Mouse (Mus musculus) spleen, adult 12 weeks (tissue): ENCODE measurements around the gene Sesn1.
A peak's percentile ranks its signal among the peaks of the same experiment; 100 is the strongest.
"Not testable (repeated sequence)": the region's sequence is repeated elsewhere in the genome, so short reads cannot be mapped to it uniquely, and the experiment has no call there.

Experiments
- DNase-seq: peaks from one replicate; pipeline ENCODE4 v3.0.0; 2022; ENCODE audit warnings: low spot score

Gene Sesn1

GRCm38 (mm10) chr10:41822573-41823281, 13.0 kb downstream of the Sesn1 start:
- DNase-seq, result no peak

- not testable (repeated sequence) for DNase-seq
Observed at GRCm38 (mm10) chr10:41823282-41823675, 13.5 kb downstream of the Sesn1 start.

- no peak for DNase-seq
Observed at GRCm38 (mm10) chr10:41823916-41824315, 14.2 kb downstream of the Sesn1 start.

GRCm38 (mm10) chr10:41825041-41825440, 15.3 kb downstream of the Sesn1 start:
- no peak for DNase-seq

- DNase-seq, result no peak
Observed at GRCm38 (mm10) chr10:41825996-41826395, 16.3 kb downstream of the Sesn1 start.

- DNase-seq, result no peak
Observed at GRCm38 (mm10) chr10:41826526-41827116, 16.9 kb downstream of the Sesn1 start.

- no peak for DNase-seq
Observed at GRCm38 (mm10) chr10:41827784-41828183, 18.0 kb downstream of the Sesn1 start.

- DNase-seq, result no peak
Observed at GRCm38 (mm10) chr10:41829191-41829590, 19.5 kb downstream of the Sesn1 start.

- no peak for DNase-seq
Observed at GRCm38 (mm10) chr10:41829980-41830379, 20.2 kb downstream of the Sesn1 start.

GRCm38 (mm10) chr10:41830445-41830844, 20.7 kb downstream of the Sesn1 start:
- DNase-seq, result no peak

- peak; percentile 41 for DNase-seq
Observed at GRCm38 (mm10) chr10:41830851-41831522, 21.3 kb downstream of the Sesn1 start.

GRCm38 (mm10) chr10:41832191-41832590, 22.5 kb downstream of the Sesn1 start:
- no peak for DNase-seq

GRCm38 (mm10) chr10:41834131-41834530, 24.4 kb downstream of the Sesn1 start:
- no peak for DNase-seq

- DNase-seq, result no peak
Observed at GRCm38 (mm10) chr10:41838911-41839310, 29.2 kb downstream of the Sesn1 start.

- DNase-seq, result no peak
Observed at GRCm38 (mm10) chr10:41847737-41848136, 38.0 kb downstream of the Sesn1 start.

GRCm38 (mm10) chr10:41848721-41849120, 39.0 kb downstream of the Sesn1 start:
- no peak for DNase-seq

- DNase-seq, result no peak
Observed at GRCm38 (mm10) chr10:41859820-41860219, 50.1 kb downstream of the Sesn1 start.

GRCm38 (mm10) chr10:41860275-41860688, 50.5 kb downstream of the Sesn1 start:
- DNase-seq, result no peak

GRCm38 (mm10) chr10:41863053-41863452, 53.3 kb downstream of the Sesn1 start:
- DNase-seq, result no peak

GRCm38 (mm10) chr10:41866069-41866837, 56.5 kb downstream of the Sesn1 start:
- DNase-seq, result no peak

- DNase-seq, result no peak
Observed at GRCm38 (mm10) chr10:41866838-41867154, 57.1 kb downstream of the Sesn1 start.

- DNase-seq, result no peak
Observed at GRCm38 (mm10) chr10:41867956-41868355, 58.2 kb downstream of the Sesn1 start.

GRCm38 (mm10) chr10:41870101-41870500, 60.4 kb downstream of the Sesn1 start:
- DNase-seq, result no peak
